Mouse (Mus musculus) testis, adult 2 months (tissue): ENCODE data around the gene Arhgdia.

ENCODE experiments used
- CTCF ChIP-seq: fragments of 200-500 bp; IDR thresholded peaks from 2 replicates; pipeline ENCODE4 v1.5.1; 2012; ENCODE audit warnings: low read depth, mild to moderate bottlenecking, inconsistent platforms, low read length, moderate library complexity; ENCODE audit not compliant: control insufficient read depth, insufficient read depth, insufficient replicate concordance
- POLR2A ChIP-seq: fragments of 200-500 bp; IDR thresholded peaks from 2 replicates; pipeline ENCODE4 v1.6.1; 2012; ENCODE audit warnings: low read depth, mild to moderate bottlenecking, inconsistent platforms, low read length, moderate library complexity; ENCODE audit not compliant: control insufficient read depth

GRCm38 (mm10) chr11:120616617-120617294 lies 35.3 kb upstream of the Arhgdia start:
- no peak for TF ChIP-seq CTCF
- no peak for TF ChIP-seq POLR2A
